Mouse (Mus musculus): ENCODE measurements around the gene Clta. TPM values are rescaled to one million over a fixed set of nuclear protein-coding genes. Genes with fewer than 3 reads are reported as not detected.

Gene Clta
- polyA plus RNA-seq, 1 experiment from 2014 or later: 363 TPM

DNA sequence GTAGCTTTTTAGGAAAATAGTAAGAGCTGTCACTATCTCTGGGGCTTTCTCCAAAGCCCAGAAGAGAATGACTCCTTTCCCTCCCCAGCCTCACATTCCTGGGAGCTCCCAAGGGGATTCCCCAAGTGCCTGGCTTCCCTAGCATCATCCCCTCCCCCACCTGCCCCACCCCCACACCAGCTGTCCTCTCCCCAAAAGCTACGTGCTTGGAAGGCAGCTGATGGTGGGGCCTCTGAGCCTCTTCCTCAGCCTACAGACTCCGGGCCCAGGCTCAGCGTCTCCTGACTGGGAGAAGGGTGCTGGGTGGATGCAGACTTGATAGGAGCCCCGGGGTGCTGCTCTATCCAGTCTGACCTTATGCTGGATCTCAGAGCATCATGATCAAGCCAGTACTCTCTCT is 34.9 kb upstream of the Clta start:
- POLR2A ChIA-PET: interaction anchor here (2.0 kb wide), 1 partner anchor 12 kb away, joined by 5 read pairs; no protein-coding TSS in a partner anchor
- H3K27me3 ChIP-seq: no peaks in the 10 kb centered on the region
- no peak for TF ChIP-seq CTCF (IDR thresholded peaks at IDR 0.05)
- in situ Hi-C loops (cut with MboI; ENCODE audit: low pct_unique_long_range_greater_than_20kb): no loop called here
- DNase-seq (ENCODE audit: low read depth, low spot score): no peak
- CTCF ChIA-PET: interaction anchor here (2.2 kb wide), 1 partner anchor 44 kb away, joined by 6 read pairs; no protein-coding TSS in a partner anchor
- no peak for ATAC-seq

DNA sequence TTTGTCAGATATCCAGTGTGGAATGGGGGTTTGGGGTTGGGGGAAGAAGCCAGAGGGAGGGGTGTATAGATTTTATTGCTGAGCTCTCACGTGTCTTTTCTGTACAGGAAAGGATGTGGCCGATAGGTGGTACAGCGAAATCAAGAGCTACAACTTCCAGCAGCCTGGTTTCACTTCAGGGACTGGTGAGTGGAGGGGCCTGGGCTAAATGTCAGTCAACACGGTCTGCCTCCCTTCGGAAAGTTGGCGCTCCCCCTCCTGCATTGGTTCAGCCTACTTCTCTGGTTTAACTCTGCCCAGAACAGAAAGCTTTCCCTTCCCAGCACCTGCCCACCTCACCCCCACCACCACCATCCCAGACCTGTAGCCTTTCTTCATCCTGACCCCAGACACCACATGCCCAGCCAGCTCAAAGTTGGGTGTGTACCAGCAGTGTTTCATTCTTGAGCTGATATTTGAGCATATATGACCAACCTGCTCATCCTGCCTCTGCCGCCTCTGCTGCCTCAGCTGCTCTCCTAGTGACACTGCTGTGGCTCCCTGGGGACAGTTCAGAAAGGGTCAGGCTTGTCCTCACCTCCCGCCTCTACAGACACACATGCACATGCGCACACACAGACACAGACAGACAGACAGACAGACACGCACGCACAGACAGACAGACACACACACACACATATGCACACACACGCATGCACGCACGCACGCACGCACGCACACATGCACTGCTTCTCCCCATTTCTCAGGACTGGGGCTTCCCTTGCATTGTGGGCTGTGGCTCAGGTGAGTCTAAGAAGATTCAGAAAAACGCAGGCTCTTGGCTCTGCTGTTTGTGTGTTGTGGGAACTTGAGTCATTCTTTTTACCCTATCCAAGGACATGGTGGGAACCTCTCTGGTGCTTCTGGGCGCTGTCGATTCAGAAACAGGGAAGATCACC is 33.6 kb upstream of the Clta start:
- no peaks in the 10 kb centered on the region for H3K27me3 ChIP-seq
- POLR2A ChIA-PET: no interaction called here
- DNase-seq (ENCODE audit: low read depth, low spot score): no peak
- CTCF ChIA-PET: interaction anchor here (2.2 kb wide), 1 partner anchor 45 kb away, joined by 6 read pairs; no protein-coding TSS in a partner anchor
- ATAC-seq: no peak
- no peak for TF ChIP-seq CTCF (IDR thresholded peaks at IDR 0.05)
- in situ Hi-C loops (cut with MboI; ENCODE audit: low pct_unique_long_range_greater_than_20kb): no loop called here

- POLR2A ChIA-PET: no interaction called here
Measured at GRCm38 (mm10) chr4:43971541-43972136, 32.6 kb upstream of the Clta start.

GRCm38 (mm10) chr4:43972137-43972591 is 32.1 kb upstream of the Clta start:
- DNase-seq (ENCODE audit: low read depth, low spot score) (peak; percentile 93), ATAC-seq (peak; percentile 75)
- POLR2A ChIA-PET: no interaction called here
- CTCF ChIA-PET: interaction anchor here (2.1 kb wide), 1 partner anchor 46 kb away, joined by 8 read pairs; no protein-coding TSS in a partner anchor
- no peak for TF ChIP-seq CTCF (IDR thresholded peaks at IDR 0.05)
- no peaks in the 10 kb centered on the region for H3K27me3 ChIP-seq
- in situ Hi-C loops (cut with MboI; ENCODE audit: low pct_unique_long_range_greater_than_20kb): no loop called here

More at GRCm38 (mm10) chr4:43971541-43972136, 32.6 kb upstream of the Clta start:
- no peak for DNase-seq (ENCODE audit: low read depth, low spot score)
- in situ Hi-C loops (cut with MboI; ENCODE audit: low pct_unique_long_range_greater_than_20kb): no loop called here
- CTCF ChIA-PET: interaction anchor here (2.1 kb wide), 1 partner anchor 45 kb away, joined by 8 read pairs; no protein-coding TSS in a partner anchor
- no peak for TF ChIP-seq CTCF (IDR thresholded peaks at IDR 0.05)
- H3K27me3 ChIP-seq: no peaks in the 10 kb centered on the region
- ATAC-seq: no peak

- ChIA-PET CTCF (interaction anchor here (2.1 kb wide), 1 partner anchor 47 kb away, joined by 8 read pairs; no protein-coding TSS in a partner anchor), POLR2A (interaction anchor here (2.5 kb wide), 1 partner anchor 16 kb away, joined by 6 read pairs; the partner anchor contains the start of gene Glipr2)
- TF ChIP-seq CTCF (IDR thresholded peaks at IDR 0.05): no peak
- DNase-seq (ENCODE audit: low read depth, low spot score): no peak
- in situ Hi-C loops (cut with MboI; ENCODE audit: low pct_unique_long_range_greater_than_20kb): no loop called here
- ATAC-seq: no peak
- no peaks in the 10 kb centered on the region for H3K27me3 ChIP-seq
Measured at GRCm38 (mm10) chr4:43973526-43973981, 30.7 kb upstream of the Clta start.

DNA sequence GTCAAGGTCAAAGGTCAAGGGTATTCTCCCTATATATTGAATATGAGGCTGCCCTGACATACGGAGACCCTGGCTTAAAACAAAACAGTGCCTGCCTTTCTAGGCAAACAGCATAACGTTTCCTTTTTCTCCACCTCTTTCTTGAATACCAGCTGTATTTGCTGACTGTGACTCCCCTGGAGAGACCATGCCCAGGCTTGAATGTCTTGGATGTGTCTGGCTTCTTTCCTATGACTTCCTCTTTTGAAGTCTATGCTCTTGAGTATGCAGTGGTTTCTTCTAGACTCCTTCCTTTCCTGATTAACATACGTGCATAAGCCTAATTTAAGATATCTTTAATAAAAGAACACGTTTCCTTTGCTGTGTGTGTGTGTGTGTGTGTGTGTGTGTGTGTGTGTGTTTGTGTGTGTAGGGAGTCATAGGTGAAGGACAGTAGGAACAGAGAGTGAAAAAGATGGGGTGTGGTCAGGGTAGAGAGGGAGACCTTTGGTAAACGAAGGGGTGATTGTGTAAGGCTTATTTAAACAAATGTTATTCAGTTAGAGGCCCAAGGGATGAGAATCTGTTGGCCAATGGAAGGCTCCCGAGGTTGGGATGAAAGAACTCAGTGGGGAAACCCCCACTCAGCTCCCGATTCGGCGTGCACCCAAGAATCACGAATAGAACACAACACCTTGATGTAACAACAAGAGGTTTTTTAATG is 29.2 kb upstream of the Clta start:
- no peak for DNase-seq (ENCODE audit: low read depth, low spot score)
- ATAC-seq: no peak
- ChIA-PET CTCF (no interaction called here), POLR2A (interaction anchor here (2.5 kb wide), 1 partner anchor 17 kb away, joined by 6 read pairs; the partner anchor contains the start of gene Glipr2)
- TF ChIP-seq CTCF (IDR thresholded peaks at IDR 0.05): no peak
- in situ Hi-C loops (cut with MboI; ENCODE audit: low pct_unique_long_range_greater_than_20kb): no loop called here
- H3K27me3 ChIP-seq: no peaks in the 10 kb centered on the region

DNA sequence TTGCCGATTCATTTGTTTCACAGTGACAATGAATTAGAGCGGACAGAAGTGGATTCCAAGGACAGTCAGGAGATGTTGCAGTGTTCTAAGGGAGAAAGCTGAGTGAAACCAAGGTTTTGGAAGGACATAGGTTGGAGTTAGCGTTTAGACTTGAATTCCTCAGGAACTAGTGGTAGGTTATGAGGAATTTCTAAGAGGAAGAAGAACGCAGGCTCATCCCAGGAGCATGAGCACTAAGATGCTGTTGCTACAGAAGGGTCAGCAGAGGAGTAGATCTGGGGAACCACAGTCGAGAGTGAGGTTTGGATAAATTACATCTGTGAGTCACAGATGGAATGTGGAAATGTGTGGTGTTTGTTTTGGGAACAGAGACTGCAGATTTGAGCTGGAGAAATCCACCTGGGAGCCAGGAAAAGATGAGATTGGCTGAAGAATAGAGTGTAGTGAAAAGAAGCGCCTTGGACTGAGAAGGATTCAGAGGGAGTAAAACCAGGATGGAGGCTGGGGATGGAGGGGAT is 28.0 kb upstream of the Clta start:
- ATAC-seq (no peak), DNase-seq (ENCODE audit: low read depth, low spot score) (no peak)
- ChIA-PET CTCF (interaction anchor here (0.8 to 1.5 kb wide), 2 partner anchors 12 to 52 kb away, joined by 3 to 5 read pairs; no protein-coding TSS in a partner anchor), POLR2A (no interaction called here)
- no peaks in the 10 kb centered on the region for H3K27me3 ChIP-seq
- in situ Hi-C loops (cut with MboI; ENCODE audit: low pct_unique_long_range_greater_than_20kb): no loop called here
- TF ChIP-seq CTCF (IDR thresholded peaks at IDR 0.05): no peak

GRCm38 (mm10) chr4:43978521-43979443 is 25.5 kb upstream of the Clta start:
- ChIA-PET CTCF (interaction anchor here (0.9 to 5.4 kb wide), 2 partner anchors 23 to 53 kb away, joined by 4 to 49 read pairs; no protein-coding TSS in a partner anchor), POLR2A (interaction anchor here (2.3 kb wide), 1 partner anchor 21 kb away, joined by 6 read pairs; the partner anchor contains the start of gene Glipr2)
- no peak for DNase-seq (ENCODE audit: low read depth, low spot score)
- no peak for TF ChIP-seq CTCF (IDR thresholded peaks at IDR 0.05)
- no peak for ATAC-seq
- in situ Hi-C loops (cut with MboI; ENCODE audit: low pct_unique_long_range_greater_than_20kb): no loop called here
- H3K27me3 ChIP-seq: no peaks in the 10 kb centered on the region

DNA sequence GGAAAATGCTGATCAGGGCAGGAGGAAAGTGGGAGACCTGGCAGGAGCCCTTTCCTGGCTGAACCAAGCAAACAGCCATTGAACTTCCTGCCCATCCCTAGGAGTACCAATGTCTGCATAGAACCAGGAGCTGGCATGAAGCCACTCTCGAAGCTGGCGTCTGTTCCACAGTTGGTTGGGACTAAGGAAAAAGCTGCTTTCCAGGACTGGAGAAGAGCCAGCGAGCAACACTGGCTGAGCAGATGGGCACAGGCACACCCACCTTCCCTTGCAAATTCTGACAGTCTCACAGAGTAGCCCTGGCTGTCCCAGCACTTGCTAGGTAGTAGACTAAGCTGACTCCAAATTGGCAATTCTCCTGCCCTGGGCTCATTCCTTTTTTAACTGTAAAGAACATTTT is 24.5 kb upstream of the Clta start:
- H3K27me3 ChIP-seq: no peaks in the 10 kb centered on the region
- no peak for DNase-seq (ENCODE audit: low read depth, low spot score)
- POLR2A ChIA-PET: interaction anchor here (2.3 kb wide), 1 partner anchor 22 kb away, joined by 6 read pairs; the partner anchor contains the start of gene Glipr2
- no peak for TF ChIP-seq CTCF (IDR thresholded peaks at IDR 0.05)
- CTCF ChIA-PET: interaction anchor here (1.7 to 5.4 kb wide), 2 partner anchors 54 to 73 kb away, joined by 5 to 49 read pairs; no protein-coding TSS in a partner anchor
- ATAC-seq: no peak
- in situ Hi-C loops (cut with MboI; ENCODE audit: low pct_unique_long_range_greater_than_20kb): loop anchor here (5.0 kb wide), 1 partner anchor 52 kb away; no protein-coding TSS in a partner anchor
